Mouse (Mus musculus) adrenal gland, adult 8-10 months (tissue): ENCODE results near the gene Kif26b. TPM values are rescaled to one million over a fixed set of nuclear protein-coding genes. Genes with fewer than 3 reads are reported as not detected.

Experiments used
- DNase-seq: peaks from one replicate; pipeline ENCODE4 v3.0.0; 2022
- total RNA-seq, 4 experiments: library from RNA; stranded (reverse); gene quantifications; 2 replicates each; pipeline ENCODE4 v1.2.4; 2022

Kif26b gene
- total RNA-seq, 4 experiments from 2014 or later: 1.9 to 4.6 (median 2.4) TPM

DNA sequence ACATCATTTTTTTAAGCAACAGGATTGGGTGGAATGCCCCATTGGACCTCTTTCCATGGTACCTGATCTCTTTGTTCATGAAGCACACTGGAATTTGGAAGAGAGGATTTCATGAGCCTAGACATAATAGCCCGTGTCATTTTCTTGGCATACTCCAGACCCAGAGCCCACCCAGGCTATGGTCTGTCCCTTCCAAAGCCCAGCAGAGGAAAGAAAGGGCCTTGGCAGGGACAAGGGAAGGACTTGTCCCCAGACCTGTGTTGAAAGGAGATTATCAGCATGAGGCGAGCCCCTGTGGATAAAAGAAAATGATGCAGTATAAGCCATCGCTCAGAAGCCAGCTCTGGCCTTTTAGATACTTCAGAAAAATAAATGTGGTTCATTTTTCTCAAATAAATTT, 196.6 kb downstream of the Kif26b start:
- no peak for DNase-seq

GRCm38 (mm10) chr1:178728256-178728655, 199.3 kb downstream of the Kif26b start:
- no peak for DNase-seq

DNA sequence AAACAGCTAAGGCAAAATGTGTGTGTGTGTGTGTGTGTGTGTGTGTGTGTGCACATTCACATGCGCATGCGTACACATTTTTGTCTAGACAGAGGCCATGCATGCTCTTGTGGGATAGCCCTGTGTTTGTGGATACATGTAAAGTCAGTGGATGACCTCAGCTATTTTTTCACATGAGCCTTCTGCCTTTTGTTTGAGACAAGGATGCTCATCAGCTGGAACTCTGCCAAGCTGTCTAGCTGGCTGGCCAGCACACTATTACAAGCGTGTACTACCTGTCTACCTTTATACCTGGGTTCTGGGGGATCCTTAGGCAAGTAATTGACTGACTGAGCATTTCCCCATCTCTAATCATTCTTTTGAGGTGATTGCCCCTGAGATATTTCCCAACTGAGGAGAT, 201.3 kb downstream of the Kif26b start:
- DNase-seq: no peak

GRCm38 (mm10) chr1:178733035-178733434, 204.1 kb downstream of the Kif26b start:
- DNase-seq: no peak

DNA sequence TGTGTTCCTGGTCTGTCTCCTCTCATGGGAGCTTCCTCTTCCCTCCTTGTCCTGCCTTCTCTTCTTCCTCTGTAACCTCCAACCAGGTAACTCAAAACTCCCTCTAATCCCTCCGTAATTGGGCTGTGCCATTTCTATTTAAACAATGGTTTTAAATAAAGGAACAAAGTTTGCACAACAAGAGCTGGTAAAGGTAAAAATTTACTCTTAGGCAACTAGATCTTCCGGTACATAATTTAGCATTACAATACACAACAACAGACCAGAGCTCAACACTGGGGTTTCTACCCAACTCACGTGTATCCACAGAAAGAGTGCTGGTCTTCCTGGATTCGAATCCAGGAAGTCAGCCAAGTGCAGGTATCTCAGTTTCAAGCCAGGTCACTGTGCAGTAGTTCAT, 205.7 kb downstream of the Kif26b start:
- no peak for DNase-seq

DNA sequence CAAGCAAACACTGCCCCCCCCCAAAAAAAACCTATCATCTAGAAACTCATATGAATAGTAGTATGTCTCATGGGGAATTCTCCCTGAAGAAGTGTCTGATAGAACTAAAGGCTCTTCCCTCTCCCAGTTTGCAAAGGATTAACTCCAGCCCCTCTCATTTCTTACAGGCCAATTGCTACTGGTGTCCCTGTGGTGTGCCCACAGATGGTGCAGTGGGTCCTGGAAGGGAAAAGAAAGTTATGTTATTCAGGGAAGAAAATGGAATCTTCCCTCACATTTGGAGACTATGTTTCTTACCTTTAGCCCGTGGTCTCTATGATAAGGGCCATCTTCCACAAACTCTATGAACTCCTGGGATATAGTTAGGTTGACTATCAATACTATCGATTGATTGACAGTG, 208.0 kb downstream of the Kif26b start:
- no peak for DNase-seq

GRCm38 (mm10) chr1:178743820-178744219, 214.9 kb downstream of the Kif26b start:
- DNase-seq: no peak

- no peak for DNase-seq
These were observed 215.6 kb downstream of the Kif26b start for GRCm38 (mm10) chr1:178744526-178744925.

- no peak for DNase-seq
These were observed 216.0 kb downstream of the Kif26b start for GRCm38 (mm10) chr1:178744961-178745360.

GRCm38 (mm10) chr1:178745471-178745870, 216.5 kb downstream of the Kif26b start:
- no peak for DNase-seq

DNA sequence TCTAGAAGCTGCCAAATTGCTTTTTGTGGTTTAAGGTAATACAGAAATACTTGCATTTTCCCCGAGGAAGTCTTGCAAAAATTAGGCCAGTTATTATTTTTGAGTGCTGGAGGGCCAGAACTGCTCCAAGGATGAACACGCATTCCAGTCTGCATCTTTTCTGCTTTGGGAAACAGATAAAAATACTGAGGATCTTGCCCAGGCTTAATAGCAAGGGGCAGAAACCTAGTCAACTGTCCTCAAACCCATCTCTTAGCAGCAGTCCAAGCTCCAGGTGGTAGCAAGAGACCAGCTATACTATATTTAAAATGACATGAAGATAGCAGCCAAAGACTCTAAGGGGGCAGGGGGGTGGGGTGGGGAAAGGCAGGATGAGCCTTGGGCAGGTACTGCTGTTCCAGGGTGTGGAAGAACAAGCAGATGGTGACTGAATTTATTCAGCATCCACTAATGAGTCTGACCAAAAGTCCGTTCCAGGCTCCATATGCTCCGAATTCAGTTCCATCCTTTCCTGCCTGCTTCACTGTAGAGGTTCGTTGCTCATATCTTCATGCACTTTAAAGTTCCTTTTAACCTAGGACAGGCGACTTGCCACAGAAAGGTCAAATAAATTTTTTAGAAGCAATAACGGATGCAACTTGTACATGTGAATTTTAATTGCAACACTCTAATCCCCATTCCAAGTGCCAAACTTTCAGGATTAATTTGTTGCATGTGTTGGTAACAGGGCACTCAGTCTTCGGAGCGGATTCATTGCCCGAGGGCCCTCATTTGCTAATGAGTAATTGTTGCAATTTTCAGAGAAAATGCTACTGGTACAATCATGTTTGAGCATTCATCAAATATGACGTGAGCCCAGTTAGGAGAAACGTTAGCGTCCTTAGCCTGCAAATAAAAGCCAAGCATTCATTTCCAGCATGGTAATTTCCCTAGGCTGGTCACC, 218.6 kb downstream of the Kif26b start:
- DNase-seq: no peak

- DNase-seq: no peak
These were observed 219.3 kb downstream of the Kif26b start for GRCm38 (mm10) chr1:178748222-178748600.

GRCm38 (mm10) chr1:178748617-178749016, 219.7 kb downstream of the Kif26b start:
- DNase-seq: no peak

- no peak for DNase-seq
These were observed 220.9 kb downstream of the Kif26b start for GRCm38 (mm10) chr1:178749786-178750185.

DNA sequence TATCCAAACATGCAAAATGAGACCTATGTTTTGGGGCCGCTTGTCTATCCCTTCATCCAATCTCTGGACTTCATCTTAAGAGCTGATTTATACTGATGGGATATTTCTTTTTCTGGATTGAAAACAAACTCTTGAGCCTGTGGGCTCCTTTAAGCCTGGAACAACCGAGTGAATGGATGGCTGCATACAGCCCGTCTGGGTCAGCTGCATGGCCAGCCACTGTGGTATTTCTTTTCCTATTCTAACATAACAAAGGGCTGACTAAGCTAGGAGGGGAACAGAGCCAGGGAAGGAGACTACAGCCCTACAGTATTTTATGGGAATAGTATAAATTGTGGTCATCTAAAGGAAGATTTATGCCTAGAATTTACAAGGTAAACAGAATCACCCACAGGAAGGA, 229.5 kb downstream of the Kif26b start:
- no peak for DNase-seq

- no peak for DNase-seq
These were observed 233.3 kb downstream of the Kif26b start for GRCm38 (mm10) chr1:178762125-178762741.

DNA sequence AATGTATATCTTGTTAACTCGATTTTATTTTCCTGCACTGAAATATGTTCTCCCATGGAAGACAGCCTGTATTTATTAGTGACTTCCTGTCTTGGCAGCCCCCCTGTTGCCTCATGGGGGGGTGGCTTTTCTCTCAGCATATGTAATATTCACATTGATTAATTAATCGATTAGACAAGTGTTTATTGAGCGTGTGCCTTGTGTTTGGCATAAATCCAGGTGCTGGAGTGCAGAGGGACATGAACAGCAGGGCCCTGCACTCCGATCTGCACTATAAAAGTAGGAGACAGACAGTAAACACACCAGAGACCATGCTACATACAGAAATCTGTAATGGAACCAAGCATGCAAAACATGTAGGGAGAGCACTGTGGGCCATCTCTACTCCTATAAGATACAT, 236.0 kb downstream of the Kif26b start:
- DNase-seq: no peak

DNA sequence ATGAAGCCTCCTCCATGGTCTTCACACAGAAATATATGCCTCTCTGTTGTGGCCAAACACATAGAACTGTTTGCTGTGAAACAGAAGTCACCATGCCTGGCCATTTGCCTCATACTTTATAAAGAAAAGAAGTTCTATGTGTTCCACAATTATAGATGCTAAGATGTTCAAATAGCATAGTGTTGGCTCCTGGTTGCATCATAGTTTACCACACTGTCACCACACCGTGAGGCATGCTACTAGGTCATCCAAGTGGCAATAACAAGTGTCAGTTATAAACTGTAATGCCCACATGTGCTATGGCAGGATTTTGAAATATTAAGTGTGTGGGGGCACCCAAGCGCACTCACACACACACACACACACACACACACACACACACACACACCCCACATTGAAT, 236.7 kb downstream of the Kif26b start:
- DNase-seq: no peak

- no peak for DNase-seq
These were observed 240.1 kb downstream of the Kif26b start for GRCm38 (mm10) chr1:178768976-178769375.

- DNase-seq: no peak
These were observed 241.1 kb downstream of the Kif26b start for GRCm38 (mm10) chr1:178769988-178770387.

DNA sequence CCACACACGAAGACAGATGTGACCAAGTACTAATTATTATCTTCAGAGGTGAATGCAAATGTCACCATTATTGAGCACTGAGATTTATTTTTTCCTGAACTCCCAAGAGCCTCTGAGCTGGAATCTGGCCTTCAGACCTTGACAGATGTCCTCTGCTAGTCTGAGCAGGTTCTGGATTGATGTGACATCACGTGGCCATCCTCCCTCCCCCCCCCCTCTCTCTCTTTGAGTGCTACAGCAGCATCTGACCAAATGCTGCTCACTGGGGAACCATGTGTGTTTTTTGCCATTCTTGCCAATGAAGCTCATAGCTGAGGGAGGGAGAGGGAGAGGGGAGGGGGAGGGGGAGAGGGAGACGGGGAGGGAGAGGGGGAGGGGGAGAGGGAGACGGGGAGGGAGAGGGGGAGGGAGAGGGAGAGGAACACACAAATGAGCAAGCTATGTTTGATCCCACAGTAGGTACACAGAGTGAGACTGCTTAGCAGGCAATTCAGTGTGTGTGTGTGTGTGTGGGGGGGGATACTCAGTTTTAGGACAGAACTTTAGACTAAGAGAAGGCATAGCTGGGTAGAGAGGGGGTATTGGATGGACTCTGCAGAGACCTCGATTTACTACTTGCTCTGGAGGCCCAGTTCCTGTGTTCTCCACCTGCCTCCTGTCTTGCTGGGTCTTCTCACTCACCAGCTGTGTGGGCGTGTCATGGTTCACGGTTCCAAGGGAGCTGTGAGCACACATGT, 241.9 kb downstream of the Kif26b start:
- DNase-seq: no peak

DNA sequence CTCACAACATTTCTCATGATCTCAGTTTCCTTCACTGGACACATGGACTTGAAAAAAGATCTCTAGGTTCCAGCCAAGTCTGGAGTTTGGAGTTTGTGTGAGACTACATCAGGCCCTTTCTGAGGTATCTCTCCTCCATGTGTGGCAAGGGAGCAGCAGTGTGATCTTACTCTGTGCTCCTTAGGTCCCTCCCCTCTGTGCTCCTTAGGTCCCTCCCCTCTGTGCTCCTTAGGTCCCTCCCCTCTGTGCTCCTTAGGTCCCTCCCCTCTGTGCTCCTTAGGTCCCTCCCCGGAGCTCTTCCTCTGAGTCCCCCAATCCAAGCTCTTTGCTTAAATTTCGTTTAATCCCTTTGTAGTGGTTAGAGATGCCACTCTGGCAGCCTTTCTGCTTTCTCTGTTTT, 250.8 kb downstream of the Kif26b start:
- DNase-seq: no peak

- no peak for DNase-seq
These were observed 255.1 kb downstream of the Kif26b start for GRCm38 (mm10) chr1:178784043-178784442.
